Mouse (Mus musculus): ENCODE results near the gene Ttll11. TPM values are rescaled to one million over a fixed set of nuclear protein-coding genes. Genes with fewer than 3 reads are reported as not detected.

Gene Ttll11
- 0.55 TPM in 1 of 2 replicates, not detected in the other for total RNA-seq (2017)

DNA sequence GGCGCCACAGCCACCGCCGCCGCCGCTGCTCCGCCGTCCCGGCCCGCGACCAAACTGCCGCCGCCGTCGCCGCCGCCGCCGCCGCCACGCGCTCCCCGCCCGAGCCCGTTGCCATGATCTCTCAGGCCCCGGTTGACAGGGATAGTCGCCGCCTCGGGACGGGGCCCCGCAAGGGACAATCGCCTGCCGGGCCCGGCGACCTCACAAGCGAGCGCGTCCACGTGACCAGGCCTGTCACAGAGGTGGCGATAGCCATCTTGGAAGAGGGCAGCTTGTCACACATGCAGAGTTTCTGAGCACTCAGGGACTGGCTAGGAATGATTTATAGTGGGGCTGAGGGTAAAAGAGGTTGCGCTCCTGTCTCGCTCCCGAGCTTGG, at the start of gene Ttll11:
Ttll11 (minus strand) TSS at position 270 of the 378 bp plus-strand sequence.
- peak; percentile 74 for ATAC-seq (replicated peaks; ENCODE audit: low read depth, poor library complexity, severe bottlenecking)

DNA sequence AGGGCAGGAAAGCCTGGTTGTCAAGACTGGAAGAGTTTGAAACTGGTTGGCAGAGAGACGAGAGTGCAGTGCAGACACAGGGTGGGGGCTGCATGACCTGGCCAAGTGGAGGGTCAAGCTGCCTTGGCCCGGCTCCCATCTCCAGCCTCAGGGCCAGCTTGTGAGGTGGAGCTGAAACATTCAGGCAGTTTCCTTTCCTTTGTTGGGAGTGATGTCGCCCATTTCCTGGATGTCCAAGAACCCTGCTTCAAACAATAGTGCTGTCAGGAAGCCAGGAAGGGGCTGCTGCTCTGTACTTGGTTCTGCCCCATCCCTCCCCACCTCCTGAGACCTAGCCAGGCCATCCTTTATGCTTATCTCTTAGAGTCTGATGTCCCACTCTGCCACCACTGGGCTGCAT, 43.6 kb upstream of the Ttll11 start:
- no peak for ATAC-seq (replicated peaks; ENCODE audit: low read depth, poor library complexity, severe bottlenecking)

DNA sequence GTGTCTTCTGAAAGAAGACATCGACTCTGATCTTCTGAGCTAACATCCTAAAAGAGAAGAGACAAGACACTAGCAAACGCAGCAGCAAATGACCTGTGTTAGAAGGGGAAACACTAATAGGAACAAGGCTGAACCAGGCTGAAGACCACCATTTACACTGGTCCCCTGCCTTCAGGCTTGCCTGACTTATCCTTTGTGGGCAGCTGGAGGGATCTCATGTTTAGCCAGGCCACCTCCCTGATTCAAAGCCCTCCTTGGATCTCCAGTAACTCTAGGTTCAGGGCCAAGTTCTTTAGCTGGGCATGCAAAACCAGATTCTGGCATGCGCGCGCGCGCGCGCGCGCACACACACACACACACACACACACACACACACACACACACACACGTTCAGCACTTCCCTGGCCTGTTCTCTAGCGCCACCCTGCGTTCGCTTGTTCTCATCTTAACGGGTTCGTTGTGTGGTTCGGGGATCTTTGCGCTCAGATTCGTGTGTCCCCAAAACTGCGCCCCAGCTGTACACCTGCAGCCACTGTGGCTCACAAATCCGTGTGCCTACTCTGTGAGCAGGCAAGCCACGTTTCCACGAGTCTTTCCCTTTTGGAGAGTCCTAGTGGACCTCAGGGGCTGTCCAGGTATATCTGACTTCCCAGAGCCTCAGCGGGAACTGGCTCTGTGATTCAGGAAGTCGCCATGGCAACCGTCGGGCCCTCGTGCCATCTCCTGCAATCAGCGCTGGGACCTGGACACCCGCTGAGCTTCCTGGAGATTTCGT, 41.9 kb upstream of the Ttll11 start:
- peak; percentile 86 for ATAC-seq (replicated peaks; ENCODE audit: low read depth, poor library complexity, severe bottlenecking)

DNA sequence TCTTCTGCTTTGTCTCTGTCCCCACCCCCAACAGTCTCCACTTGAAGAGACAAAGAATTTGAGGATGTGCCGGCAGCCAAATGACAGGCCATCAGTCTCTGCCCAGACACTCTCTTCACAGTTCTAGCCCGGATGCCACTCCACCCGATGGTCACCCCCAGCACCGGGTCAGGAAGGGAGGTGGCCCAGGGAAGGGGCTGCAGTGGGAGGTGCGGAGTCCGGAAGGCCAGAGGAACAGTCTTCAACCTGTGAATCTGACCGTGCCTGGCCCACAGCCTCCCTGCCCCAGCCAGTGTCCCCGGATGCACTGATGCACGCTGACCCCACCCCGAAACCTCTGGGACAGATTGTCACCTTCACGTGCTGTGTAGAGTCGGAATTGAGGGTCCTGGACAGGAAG, 33.3 kb upstream of the Ttll11 start:
- no peak for ATAC-seq (replicated peaks; ENCODE audit: low read depth, poor library complexity, severe bottlenecking)

DNA sequence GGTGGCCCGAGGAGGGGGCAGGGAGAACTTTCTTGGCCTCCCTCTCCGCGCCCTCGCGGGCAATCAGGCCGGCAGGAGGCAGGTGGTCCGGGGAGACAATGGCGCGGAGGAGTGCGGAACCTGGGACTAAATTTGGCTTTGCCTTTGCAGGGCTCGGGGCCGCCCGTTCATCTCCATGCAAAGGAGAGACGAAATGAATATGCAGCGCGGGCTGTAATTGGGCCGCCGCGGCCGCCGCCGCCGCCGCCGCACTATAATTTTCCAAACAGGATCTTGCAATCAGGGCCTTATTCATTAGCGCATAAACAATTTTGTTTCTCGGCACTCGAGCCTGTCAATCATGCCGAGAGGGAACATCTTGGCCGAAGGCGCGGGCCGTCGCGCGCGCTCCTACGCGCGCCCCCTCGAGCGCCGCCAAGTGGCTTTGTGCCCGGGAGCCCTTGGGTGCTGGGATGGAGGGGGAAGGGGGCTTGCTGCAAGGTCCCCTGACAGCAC, 31.7 kb upstream of the Ttll11 start:
- ATAC-seq (replicated peaks; ENCODE audit: low read depth, poor library complexity, severe bottlenecking), result no peak

DNA sequence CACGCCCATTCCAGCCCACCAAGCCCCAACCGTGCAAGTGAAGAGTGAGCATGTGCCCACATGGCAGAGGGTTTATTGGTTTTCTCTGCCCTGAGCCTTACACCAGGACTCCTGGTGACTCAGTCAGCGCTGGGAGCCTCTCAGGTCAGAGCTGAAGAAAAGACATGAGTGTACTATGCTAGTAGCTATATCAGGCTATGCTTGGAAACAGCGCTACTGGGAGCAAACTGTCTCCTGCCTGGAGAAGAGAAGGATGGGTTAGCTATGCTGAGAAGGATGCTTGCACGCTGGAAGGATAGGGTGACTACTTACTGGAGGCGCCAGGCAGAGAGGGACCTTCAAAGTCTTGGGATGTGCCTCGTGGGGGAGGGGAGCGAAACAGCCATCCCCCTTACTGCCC, 30.9 kb upstream of the Ttll11 start:
- no peak for ATAC-seq (replicated peaks; ENCODE audit: low read depth, poor library complexity, severe bottlenecking)

DNA sequence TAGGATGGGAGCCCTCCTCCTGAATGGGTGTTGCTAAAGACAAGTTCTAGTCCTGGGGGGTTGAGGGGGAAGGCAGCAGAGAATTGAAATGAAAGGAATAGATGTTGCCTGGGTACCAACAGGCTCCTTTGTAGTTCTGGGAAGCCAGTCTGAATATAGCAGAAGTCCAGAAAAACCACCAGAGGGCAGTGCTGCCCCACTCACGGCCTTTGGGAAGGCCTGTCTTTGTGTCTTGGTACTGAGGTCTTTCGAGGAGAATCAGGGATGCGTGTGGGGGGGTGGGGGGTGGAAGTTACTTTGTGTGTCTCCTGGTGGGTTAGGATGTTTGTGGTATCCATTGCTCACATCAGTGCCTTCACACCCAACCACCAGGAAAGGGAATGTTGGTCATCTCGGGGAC, 29.7 kb upstream of the Ttll11 start:
- peak; percentile 76 for ATAC-seq (replicated peaks; ENCODE audit: low read depth, poor library complexity, severe bottlenecking)

DNA sequence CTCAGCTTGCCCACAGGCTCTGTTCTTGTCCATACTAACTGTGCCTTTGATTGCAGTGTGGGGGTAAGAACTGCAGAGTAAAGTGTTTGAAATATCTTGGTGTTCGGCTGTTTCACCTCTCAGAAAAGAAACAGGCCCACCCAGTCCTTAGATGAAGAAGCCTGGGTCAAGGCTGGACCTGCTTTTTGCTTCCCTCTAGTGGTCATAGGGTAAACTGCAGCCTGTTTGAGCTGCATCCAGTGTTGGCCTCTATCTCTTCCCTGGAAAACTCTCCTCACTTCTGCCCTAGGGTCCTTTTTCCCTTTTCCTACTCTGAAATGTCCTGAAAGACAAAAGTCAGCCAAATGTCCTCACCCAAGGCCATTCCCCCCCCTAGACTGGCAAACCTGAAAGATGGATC, 28.4 kb upstream of the Ttll11 start:
- peak; percentile 51 for ATAC-seq (replicated peaks; ENCODE audit: low read depth, poor library complexity, severe bottlenecking)

DNA sequence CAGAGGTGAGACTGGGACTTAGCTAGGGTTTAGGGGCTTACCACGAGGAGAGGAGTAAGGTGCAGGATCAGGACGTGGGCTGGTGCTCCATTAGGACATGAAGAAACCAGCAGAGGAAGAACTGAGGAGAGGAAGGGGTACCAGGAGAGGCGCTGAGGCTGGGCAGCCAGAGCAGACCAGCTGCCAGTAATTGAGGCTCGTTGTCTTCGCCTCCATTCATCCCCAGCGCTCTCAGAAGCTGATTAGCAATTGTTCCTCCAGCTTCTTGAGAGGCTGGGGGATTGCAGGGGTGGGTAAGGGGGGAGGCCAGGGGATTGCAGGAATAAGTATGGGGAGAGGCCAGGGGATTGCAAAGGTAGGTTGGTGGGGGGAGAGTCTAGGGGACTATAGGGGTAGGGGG, 22.5 kb upstream of the Ttll11 start:
- ATAC-seq (replicated peaks; ENCODE audit: low read depth, poor library complexity, severe bottlenecking), result no peak

DNA sequence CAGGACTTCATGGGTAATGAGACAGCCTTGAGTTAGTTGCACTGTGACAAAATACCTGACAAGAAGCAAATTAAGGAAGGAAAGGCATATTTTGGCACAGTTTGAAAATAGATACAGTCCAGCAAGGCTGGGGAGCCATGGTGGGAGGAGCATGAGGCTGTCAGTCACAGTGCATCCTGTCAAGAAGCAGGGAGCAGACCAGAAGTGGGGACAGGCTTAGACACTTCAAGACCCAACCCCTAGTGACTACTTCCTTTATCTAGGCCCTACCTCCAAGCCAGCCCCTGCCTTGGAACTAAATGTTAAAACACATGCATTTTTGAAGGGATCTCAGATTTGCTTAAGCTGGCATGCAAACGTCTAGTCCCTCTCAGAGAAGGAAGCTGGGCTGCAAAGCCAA, 20.7 kb upstream of the Ttll11 start:
- ATAC-seq (replicated peaks; ENCODE audit: low read depth, poor library complexity, severe bottlenecking), result peak; percentile 69

DNA sequence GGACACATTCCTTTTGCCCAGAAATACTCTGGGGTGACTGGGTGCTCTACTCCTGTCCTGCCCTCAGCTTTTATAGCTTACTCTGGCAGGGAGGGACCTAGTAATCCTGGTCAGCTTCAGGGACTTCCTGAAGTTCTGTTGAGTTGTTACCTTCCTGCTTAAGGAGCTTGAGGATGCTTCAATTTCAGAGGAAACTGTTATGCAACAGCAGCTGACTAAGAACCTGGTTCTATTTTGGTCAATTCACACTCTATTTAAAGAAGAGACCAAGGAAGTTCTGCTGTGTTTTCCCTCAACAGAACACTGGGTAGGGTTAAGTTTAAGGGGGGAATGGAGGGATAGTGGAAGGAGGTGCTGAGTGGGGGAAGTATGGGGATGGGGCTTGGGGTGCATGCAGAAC, 19.5 kb upstream of the Ttll11 start:
- ATAC-seq (replicated peaks; ENCODE audit: low read depth, poor library complexity, severe bottlenecking), result no peak

DNA sequence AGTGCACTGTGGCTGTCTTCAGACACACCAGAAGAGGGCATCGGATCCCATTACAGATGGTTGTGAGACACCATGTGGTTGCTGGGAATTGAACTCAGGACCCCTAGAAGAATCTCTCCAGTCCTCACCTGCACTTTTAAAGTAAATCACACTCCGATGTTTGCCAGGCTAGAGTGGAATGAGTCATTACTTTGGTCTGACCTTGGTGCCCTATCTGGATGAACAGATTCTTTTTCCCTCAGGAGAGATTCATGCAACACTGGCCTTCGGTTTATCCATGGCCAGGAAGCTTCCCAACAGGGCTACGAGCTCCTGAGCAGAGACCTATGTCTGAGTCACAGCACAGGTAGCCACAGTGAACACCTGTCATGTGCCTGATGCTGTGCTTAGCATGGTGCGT, 18.7 kb upstream of the Ttll11 start:
- ATAC-seq (replicated peaks; ENCODE audit: low read depth, poor library complexity, severe bottlenecking), result no peak

DNA sequence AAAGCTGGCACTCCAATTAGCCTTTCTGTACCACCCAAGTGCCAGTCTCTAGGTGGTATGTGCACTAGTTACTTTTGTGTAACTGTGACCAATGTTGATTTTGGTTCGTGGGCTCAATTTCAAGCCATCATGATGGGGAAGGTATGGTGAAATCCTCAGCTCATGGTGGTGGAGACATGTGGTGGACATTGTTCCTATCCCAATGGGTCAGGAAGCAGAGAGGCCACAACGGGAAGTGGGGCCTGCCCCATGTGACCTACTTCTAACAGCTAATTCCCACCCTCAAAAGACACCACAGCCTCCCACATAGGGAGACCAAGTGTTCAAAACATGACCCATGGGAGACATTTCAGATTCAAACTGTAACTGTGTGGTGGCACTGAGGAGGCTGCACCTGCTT, 17.0 kb upstream of the Ttll11 start:
- ATAC-seq (replicated peaks; ENCODE audit: low read depth, poor library complexity, severe bottlenecking), result peak; percentile 73

DNA sequence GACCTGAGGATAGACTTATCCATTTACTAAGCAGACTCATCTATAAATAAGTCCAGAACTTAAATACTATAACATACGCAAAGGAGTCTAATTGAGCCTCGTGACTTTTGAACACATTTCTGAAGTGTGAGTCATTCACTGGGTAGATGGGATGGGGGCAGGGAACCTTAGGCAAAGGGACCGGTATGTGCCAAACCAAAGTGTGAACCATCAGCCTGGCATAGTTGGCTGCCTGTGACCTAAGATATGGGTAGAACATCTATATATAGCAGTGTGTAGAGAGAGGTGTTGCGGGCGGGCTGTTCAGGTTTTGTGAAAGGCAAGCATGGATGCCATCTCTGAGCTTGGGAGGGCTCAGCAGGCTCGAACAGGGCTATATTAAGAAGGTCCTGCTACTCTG, 14.6 kb upstream of the Ttll11 start:
- ATAC-seq (replicated peaks; ENCODE audit: low read depth, poor library complexity, severe bottlenecking), result no peak

DNA sequence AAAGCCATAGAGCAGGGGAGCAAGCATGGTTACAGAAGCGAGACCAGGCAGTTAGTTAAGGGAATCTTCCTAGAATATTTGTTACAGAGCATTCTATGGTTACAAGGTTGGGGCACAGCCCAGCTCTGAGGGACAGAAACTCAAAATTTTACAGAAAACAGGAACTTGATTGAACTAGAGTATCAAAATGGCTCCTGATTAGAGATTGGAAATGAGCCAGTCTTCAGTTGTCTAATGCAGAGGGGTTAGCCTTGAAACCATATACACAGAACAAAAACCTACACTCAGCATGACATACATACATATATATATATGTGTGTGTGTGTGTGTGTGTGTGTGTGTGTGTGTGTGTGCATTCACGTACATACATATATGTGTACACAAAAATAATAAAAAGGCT, 13.8 kb upstream of the Ttll11 start:
- 0 out of 2 replicates have a peak, but pooled peaks have one; percentile 24 for ATAC-seq (replicated peaks; ENCODE audit: low read depth, poor library complexity, severe bottlenecking)

DNA sequence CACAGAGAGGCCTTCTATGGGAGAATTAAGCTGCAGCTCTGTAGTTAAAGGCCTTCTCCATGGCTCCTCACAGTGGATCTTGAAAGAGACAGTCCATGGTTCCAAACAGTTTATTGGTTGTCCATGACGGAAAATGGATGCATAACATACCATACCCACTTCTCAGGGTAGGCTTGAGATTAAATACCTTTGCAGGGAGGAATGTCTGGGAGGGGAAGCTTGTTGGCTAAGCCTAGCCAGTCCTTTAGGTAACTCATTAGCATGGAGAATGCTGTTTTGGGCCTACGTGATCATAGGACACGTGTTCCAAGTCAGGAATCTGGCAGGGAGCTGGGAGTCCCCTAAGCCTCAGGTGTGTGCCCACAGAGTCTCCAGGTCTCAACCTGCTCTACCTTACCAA, 12.5 kb upstream of the Ttll11 start:
- ATAC-seq (replicated peaks; ENCODE audit: low read depth, poor library complexity, severe bottlenecking), result no peak

DNA sequence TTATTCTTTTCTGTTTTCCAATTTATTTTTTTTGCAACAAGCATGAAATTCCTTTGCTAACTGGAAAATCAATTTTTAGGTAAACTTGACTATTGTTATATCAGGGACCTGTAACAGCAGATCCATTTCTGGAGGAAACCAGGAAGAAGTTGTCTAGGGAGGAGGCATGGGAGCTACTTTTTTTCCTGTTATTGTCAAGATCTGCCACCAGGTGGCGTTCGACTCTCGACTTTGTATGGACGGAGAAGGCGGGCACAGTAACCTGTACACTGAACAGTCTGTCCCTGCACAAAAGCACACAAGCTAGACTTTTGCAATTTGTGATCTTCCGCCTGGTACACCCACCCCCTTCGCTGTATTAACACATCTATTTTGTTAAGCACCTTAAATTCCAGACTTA, 4.2 kb upstream of the Ttll11 start:
- peak; percentile 57 for ATAC-seq (replicated peaks; ENCODE audit: low read depth, poor library complexity, severe bottlenecking)

DNA sequence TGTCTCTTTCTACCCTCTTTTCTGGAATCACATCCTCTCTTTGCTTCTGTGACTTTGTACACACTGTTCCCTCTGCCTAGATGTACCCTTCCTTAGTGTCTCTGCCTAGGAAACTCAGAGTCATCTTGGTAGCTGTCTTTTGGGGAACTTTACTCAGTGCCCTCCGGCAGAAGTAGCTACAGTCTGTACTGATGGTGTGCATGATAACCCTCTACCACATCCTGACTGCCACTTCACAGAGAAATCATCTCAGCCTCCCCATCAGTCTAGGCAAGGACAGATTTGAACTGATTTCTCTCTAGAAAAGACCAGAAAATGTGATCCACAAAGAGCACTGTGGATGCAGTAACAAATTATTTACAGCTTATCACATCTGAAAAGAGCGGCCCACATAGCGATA, 2.2 kb upstream of the Ttll11 start:
- ATAC-seq (replicated peaks; ENCODE audit: low read depth, poor library complexity, severe bottlenecking), result peak; percentile 57

DNA sequence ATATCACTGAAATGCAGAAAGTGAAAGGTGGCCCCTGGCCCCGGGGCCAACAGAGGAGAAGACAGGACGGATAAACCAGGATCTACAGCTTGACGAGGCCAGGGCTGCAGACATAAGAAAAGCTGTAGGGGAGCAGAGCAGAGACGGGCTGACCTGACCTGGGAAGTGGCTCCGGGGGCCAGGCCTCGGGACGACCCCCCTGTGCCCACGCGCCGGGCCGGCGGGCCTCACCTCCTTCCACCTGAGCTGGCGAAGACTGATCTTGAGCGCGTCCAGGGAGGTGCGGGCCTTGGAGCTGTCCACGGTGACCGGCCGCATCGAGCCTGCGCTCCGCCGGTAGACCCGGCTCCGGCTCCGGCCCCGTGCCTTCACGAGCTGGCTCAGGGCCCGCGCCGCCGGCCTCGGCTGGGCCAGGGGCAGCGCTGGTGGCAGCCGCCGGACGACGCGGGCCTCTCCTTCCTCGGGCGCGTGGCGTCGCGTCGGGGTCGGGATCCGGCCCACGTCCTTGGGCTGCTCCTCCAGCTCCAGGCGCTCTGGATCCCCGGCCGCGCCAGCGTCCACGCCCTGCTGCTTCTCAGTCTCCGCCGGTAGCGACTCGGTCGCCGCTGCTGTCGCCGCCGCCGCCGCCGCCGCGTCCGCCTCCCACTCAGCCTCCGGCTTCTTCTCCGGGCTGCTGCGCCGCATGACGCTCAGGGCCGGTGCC, 621 bp downstream of the Ttll11 start:
- no peak for ATAC-seq (replicated peaks; ENCODE audit: low read depth, poor library complexity, severe bottlenecking)

DNA sequence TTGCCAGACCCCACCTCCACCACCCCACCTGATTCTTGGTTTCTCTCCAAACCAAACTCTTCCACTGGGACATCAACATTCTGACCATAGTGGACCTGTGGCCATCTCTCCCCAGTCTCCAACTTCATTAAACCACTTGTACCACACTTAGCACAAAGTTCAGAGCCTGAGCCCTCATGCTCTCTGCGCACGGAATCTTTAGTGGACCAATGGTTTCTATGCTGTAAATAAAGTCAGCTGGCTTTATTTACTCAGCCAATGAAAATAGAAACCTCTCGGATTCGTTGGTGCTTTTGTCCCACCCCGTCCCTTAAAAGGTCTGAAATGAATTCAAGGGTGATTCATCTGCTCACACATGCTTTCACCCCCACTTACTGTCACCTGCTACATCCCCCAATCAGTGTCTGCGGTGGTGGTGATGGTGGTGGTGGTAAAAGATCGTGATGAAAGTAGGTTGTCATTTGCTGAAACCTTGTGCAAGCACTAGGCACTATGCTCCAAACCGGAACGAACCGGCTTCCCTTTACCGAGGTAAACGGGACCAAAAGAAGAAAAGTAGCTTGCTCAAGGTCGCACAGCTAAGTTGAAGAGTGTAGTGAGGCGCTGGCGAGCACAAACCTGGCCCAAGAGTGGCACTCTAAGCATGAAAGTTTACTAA, 1.3 kb downstream of the Ttll11 start:
- peak; percentile 54 for ATAC-seq (replicated peaks; ENCODE audit: low read depth, poor library complexity, severe bottlenecking)

DNA sequence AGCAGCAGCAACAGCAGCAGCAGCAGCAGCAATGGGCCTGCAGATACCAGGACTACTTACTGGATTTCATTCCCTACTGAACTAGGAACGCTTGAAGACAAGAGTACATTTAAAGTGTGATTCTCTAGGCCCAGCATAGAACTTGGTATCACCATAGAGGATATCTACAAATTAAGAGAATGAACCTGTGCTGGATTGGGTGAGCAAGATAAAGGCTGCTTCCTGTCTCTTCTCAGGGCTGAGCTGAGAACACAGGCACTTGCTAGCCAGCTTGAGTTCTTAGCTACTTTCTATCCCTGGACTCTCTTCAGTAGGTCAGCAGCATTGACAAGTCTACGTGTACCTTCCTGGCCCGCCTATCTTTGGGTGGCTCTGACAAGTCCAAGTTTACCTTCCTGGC, 2.0 kb downstream of the Ttll11 start:
- ATAC-seq (replicated peaks; ENCODE audit: low read depth, poor library complexity, severe bottlenecking), result no peak

Measured in common myeloid progenitor, adult 5-6 weeks (primary cell).